Mouse (Mus musculus): ENCODE measurements around the gene Srp68. TPM values are rescaled to one million over a fixed set of nuclear protein-coding genes. Genes with fewer than 3 reads are reported as not detected.

Gene Srp68
- total and polyA plus RNA-seq, 2 experiments = 19.9 to 36.3 TPM

DNA sequence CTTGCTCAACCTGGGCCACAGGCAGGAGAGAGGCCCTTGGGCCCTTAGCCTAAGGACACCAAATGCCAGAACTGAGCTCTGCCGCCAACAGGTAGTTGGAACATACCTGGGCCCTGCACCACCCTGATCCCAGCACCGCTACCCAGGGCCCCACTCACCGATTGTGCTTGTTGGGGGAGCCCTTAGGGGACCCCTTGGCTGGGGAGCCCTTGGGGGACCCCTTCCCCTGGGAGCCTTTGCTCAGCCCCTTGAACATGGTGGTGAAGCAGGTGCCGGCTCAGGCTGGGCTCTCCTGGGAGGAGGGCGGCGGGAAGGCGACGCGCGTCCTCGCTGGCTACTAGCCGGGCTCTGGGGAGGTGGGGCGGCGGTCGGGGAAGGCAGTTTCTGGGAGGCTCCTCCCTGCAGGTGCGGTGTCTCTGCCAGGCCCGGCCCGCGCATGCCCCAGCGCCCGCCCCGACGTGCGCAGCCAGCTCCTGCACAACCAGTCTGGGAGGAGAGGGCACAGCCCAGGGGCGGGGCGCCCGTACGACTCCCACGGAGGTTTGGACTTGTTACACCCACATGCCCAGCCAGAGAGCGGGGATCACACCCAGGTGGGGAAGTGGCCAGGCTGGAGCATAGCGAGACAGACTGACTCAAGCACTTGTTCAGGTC lies 36.1 kb downstream of the Srp68 start, which contains the start of gene Evpl:
Evpl (minus strand) TSS at position 336 of the 654 bp plus-strand sequence.
- Histone ChIP-seq H3K9ac (ENCODE audit: low read depth, low read length) (peak within 1 kb of the TSS; percentile 44), H3K4me3 (ENCODE audit: insufficient read depth, low read depth, low read length) (peak within 1 kb of the TSS; percentile 23; the same call in 1 of the 2 replicates), H3K36me3 (ENCODE audit: control insufficient read depth, insufficient read depth, low read length) (no peaks in the 10 kb centered on the region), H3K79me2 (ENCODE audit: control insufficient read depth, insufficient read depth, low read length) (no peaks in the 10 kb centered on the region), H3K4me1 (ENCODE audit: control insufficient read depth, insufficient read depth, low read length) (no peaks in the 10 kb centered on the region), H3K27ac (replicated peaks; ENCODE audit: insufficient read depth, low read depth, low read length) (no peak within 1 kb of the TSS), H3K27me3 (ENCODE audit: control insufficient read depth, insufficient read depth, low read length) (0 out of 2 replicates have a peak, but pooled peaks cover 3% of the 10 kb centered on the region)
- TF ChIP-seq CTCF (IDR thresholded peaks at IDR 0.05; ENCODE audit: low read depth, low read length) = no peak
- no peak for TF ChIP-seq POLR2A (IDR thresholded peaks at IDR 0.05; ENCODE audit: extremely low read depth, insufficient read depth, low read length)
- WGBS = 14% methylated on average over 29 of the region's 31 CpGs
- DNase-seq (ENCODE audit: extremely low read depth, low read depth, low spot score) = peak; percentile 75

DNA sequence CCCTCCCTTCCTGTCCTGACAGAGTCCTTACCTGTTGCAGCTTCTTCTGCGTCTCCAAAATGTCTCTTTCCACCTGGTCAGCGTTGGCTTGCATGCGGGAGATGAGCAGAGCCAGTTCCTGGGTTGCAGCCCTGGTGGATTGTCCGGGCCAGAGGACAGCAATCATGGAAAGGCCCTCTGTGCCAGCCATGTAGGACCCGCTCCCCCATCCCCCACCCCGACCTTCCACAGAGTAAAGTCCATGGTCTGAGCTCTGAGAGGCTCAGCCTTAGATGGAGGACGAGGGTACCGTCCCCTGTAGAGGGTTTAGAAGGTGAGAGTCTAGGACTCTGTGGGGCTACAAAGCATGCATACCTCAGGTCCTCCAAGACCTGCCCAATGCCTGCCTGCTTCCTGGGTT lies 39.1 kb downstream of the Srp68 start:
- 0 out of 2 replicates have a peak, but pooled peaks cover 3% of the 10 kb centered on the region for H3K27me3 ChIP-seq (ENCODE audit: control insufficient read depth, insufficient read depth, low read length)
- peak; percentile 21 for DNase-seq (ENCODE audit: extremely low read depth, low read depth, low spot score)
- H3K36me3 ChIP-seq (ENCODE audit: control insufficient read depth, insufficient read depth, low read length) = no peaks in the 10 kb centered on the region
- no peak overlapping the region for H3K9ac ChIP-seq (ENCODE audit: low read depth, low read length)
- no peaks in the 10 kb centered on the region for H3K4me1 ChIP-seq (ENCODE audit: control insufficient read depth, insufficient read depth, low read length)
- WGBS = 37% methylated on average over 8 of the region's 8 CpGs
- no peak overlapping the region for H3K4me3 ChIP-seq (ENCODE audit: insufficient read depth, low read depth, low read length)
- no peak overlapping the region for H3K27ac ChIP-seq (replicated peaks; ENCODE audit: insufficient read depth, low read depth, low read length)
- no peaks in the 10 kb centered on the region for H3K79me2 ChIP-seq (ENCODE audit: control insufficient read depth, insufficient read depth, low read length)
- no peak for TF ChIP-seq CTCF (IDR thresholded peaks at IDR 0.05; ENCODE audit: low read depth, low read length)
- TF ChIP-seq POLR2A (IDR thresholded peaks at IDR 0.05; ENCODE audit: extremely low read depth, insufficient read depth, low read length) = no peak

DNA sequence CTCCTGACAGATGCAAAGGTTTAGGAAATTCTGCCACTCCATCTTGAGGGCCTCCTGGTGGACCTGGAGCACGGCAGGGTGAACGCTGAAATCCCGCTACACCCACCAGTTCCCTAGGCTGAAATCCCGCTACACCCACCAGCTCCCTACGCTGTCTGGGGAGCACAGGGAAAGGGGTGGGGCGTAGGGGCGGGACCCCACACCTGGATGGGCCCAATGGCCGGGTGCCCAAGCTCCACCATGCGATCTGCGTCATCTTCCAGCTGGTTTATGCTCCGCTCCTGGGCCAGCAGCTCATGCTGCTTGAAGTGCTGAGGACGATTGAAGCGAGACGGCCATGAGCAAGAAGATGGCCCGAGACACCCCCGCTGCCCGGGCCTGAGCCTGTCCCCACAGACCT lies 41.6 kb downstream of the Srp68 start:
- Histone ChIP-seq H3K9ac (ENCODE audit: low read depth, low read length) (no peak overlapping the region), H3K4me1 (ENCODE audit: control insufficient read depth, insufficient read depth, low read length) (no peaks in the 10 kb centered on the region), H3K36me3 (ENCODE audit: control insufficient read depth, insufficient read depth, low read length) (no peaks in the 10 kb centered on the region), H3K27ac (replicated peaks; ENCODE audit: insufficient read depth, low read depth, low read length) (no peak overlapping the region), H3K79me2 (ENCODE audit: control insufficient read depth, insufficient read depth, low read length) (no peaks in the 10 kb centered on the region), H3K27me3 (ENCODE audit: control insufficient read depth, insufficient read depth, low read length) (0 out of 2 replicates have a peak, but pooled peaks cover 3% of the 10 kb centered on the region), H3K4me3 (ENCODE audit: insufficient read depth, low read depth, low read length) (no peak overlapping the region)
- DNase-seq (ENCODE audit: extremely low read depth, low read depth, low spot score) = no peak
- 53% methylated on average over 17 of the region's 17 CpGs for WGBS
- no peak for TF ChIP-seq POLR2A (IDR thresholded peaks at IDR 0.05; ENCODE audit: extremely low read depth, insufficient read depth, low read length)

DNA sequence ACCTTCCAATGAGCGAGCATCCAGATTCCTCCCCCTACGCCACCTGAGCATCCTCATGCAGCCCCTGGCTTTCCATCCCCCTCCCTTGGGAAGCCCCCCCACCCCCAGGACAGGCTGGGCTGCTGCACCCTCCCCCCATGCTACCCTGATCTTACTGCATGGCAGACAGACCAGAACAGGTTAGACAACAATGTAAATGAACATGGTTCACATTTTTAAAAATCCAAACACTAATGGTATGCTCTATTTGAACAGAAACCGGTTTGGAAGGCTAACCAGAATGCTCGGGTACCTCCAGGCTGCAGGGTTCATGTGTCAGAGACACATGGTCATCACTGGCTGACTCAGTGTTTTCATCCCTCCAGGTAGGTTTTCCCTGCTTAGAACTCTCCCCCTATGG lies 45.3 kb downstream of the Srp68 start:
- H3K4me1 ChIP-seq (ENCODE audit: control insufficient read depth, insufficient read depth, low read length) = no peaks in the 10 kb centered on the region
- no peaks in the 10 kb centered on the region for H3K36me3 ChIP-seq (ENCODE audit: control insufficient read depth, insufficient read depth, low read length)
- no peaks in the 10 kb centered on the region for H3K79me2 ChIP-seq (ENCODE audit: control insufficient read depth, insufficient read depth, low read length)
- H3K9ac ChIP-seq (ENCODE audit: low read depth, low read length) = no peak overlapping the region
- no peaks in the 10 kb centered on the region for H3K27me3 ChIP-seq (ENCODE audit: control insufficient read depth, insufficient read depth, low read length)
- no peak overlapping the region for H3K27ac ChIP-seq (replicated peaks; ENCODE audit: insufficient read depth, low read depth, low read length)
- H3K4me3 ChIP-seq (ENCODE audit: insufficient read depth, low read depth, low read length) = no peak overlapping the region
- TF ChIP-seq CTCF (IDR thresholded peaks at IDR 0.05; ENCODE audit: low read depth, low read length) = no peak
- no peak for TF ChIP-seq POLR2A (IDR thresholded peaks at IDR 0.05; ENCODE audit: extremely low read depth, insufficient read depth, low read length)
- no peak for DNase-seq (ENCODE audit: extremely low read depth, low read depth, low spot score)
- 79% methylated on average over 4 of the region's 4 CpGs for WGBS

DNA sequence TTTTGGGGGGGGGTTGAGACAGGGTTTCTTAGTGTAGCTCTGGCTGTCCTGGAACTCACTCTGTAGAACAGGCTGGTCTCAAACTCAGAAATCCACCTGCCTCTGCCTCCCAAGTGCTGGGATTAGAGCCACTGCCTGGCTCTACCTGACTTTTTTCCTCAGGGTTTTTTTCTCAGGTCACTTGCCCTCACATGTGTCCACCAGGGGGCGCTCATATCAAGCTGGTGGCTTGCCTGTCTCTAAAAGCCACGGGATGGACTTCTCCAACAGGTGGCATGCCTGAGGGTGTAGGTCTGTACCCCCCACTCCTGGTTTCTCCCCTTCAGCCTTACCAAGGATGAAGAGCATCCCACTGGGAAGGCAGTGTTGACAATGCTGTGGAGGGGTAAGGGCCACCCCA lies 47.6 kb downstream of the Srp68 start:
- H3K79me2 ChIP-seq (ENCODE audit: control insufficient read depth, insufficient read depth, low read length) = no peaks in the 10 kb centered on the region
- no peaks in the 10 kb centered on the region for H3K4me1 ChIP-seq (ENCODE audit: control insufficient read depth, insufficient read depth, low read length)
- DNase-seq (ENCODE audit: extremely low read depth, low read depth, low spot score) = peak; percentile 52
- peaks cover 4% of the 10 kb centered on the region; the same call in 1 of the 2 replicates for H3K27me3 ChIP-seq (ENCODE audit: control insufficient read depth, insufficient read depth, low read length)
- 0% methylated on average over 2 of the region's 2 CpGs for WGBS
- H3K4me3 ChIP-seq (ENCODE audit: insufficient read depth, low read depth, low read length) = no peak overlapping the region
- peak; percentile 82 for TF ChIP-seq CTCF (IDR thresholded peaks at IDR 0.05; ENCODE audit: low read depth, low read length)
- no peak for TF ChIP-seq POLR2A (IDR thresholded peaks at IDR 0.05; ENCODE audit: extremely low read depth, insufficient read depth, low read length)
- no peaks in the 10 kb centered on the region for H3K36me3 ChIP-seq (ENCODE audit: control insufficient read depth, insufficient read depth, low read length)
- H3K27ac ChIP-seq (replicated peaks; ENCODE audit: insufficient read depth, low read depth, low read length) = no peak overlapping the region
- no peak overlapping the region for H3K9ac ChIP-seq (ENCODE audit: low read depth, low read length)

DNA sequence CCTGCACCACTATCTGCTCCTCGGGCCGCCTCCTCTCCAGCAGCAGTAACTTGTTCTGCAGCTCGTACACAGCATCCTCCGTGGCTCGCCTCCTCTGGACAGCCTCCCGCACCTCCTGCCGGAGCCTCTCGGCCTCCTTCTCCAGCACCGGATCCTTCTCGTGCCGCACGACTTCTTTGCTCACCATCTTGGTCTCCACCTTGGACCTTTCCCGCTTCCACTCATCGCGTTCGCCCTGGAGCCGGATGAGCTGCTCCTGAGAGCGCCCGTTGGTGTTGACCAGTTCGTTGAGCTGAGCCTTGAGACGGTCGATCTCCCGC lies 51.3 kb downstream of the Srp68 start:
- 30% methylated on average over 23 of the region's 23 CpGs for WGBS
- Histone ChIP-seq H3K9ac (ENCODE audit: low read depth, low read length) (no peak overlapping the region), H3K36me3 (ENCODE audit: control insufficient read depth, insufficient read depth, low read length) (no peaks in the 10 kb centered on the region), H3K27ac (replicated peaks; ENCODE audit: insufficient read depth, low read depth, low read length) (no peak overlapping the region), H3K4me3 (ENCODE audit: insufficient read depth, low read depth, low read length) (peak overlapping the region; percentile 27; the same call in 1 of the 2 replicates), H3K27me3 (ENCODE audit: control insufficient read depth, insufficient read depth, low read length) (peaks cover 4% of the 10 kb centered on the region; the same call in 1 of the 2 replicates), H3K4me1 (ENCODE audit: control insufficient read depth, insufficient read depth, low read length) (peaks cover 17% of the 10 kb centered on the region), H3K79me2 (ENCODE audit: control insufficient read depth, insufficient read depth, low read length) (no peaks in the 10 kb centered on the region)
- TF ChIP-seq CTCF (IDR thresholded peaks at IDR 0.05; ENCODE audit: low read depth, low read length) (no peak), POLR2A (IDR thresholded peaks at IDR 0.05; ENCODE audit: extremely low read depth, insufficient read depth, low read length) (no peak)
- DNase-seq (ENCODE audit: extremely low read depth, low read depth, low spot score) = no peak
